In genomic region chr19:28471144-28471543, GRCm38 (mm10) we compare ENCODE assay signal across 23 mouse cellular contexts.
DNase-seq lines count a peak whose midpoint lies in the region; ATAC-seq lines count a peak whose summit lies in the region.
"Had no signal": no experiment of that assay in that cellular context is flagged by ENCODE, and none has a peak within 500 bp of the region (broad histone marks: within the 10 kb centered on the region; RNA-seq: fewer than 3 reads in every experiment).

No protein-coding gene starts in this region.

- 64% methylated on average over 7 of the region's 8 CpGs for WGBS in heart, embryonic 10.5 days

- H3K9me3 ChIP-seq in heart, embryonic 10.5 days: no peaks in the 10 kb centered on the region
- H3K9me3 ChIP-seq: G1E had no signal

- no peak overlapping the region for H3K4me3 ChIP-seq in heart, embryonic 10.5 days

- peaks cover 10% of the 10 kb centered on the region for H3K4me1 ChIP-seq in heart, embryonic 10.5 days

- no peak overlapping the region for H3K27ac ChIP-seq in heart, embryonic 10.5 days

- H3K27me3 ChIP-seq in heart, embryonic 10.5 days (ENCODE audit: insufficient read depth, poor library complexity, severe bottlenecking): no peaks in the 10 kb centered on the region
- H3K27me3 ChIP-seq: CH12.LX, Patski had no signal

- peak; percentile 61 for DNase-seq in heart, embryonic 10.5 days (ENCODE audit: low spot score)
- no peak for DNase-seq in heart, adult 9 months (ENCODE audit: low spot score in 2 of 2)
- no peak for DNase-seq in MN1 (ENCODE audit: low spot score)
- DNase-seq in thymus, postnatal 4 days: no peak
- DNase-seq in retina, postnatal 1 day: no peak
- DNase-seq: adrenal gland, adult 2 months; adrenal gland, adult 8-10 months; adrenal gland, postnatal 10 days; adrenal gland, postnatal 14 days; adrenal gland, postnatal 25 days; adrenal gland, postnatal 36 days; B cell, adult 2 months; cerebellum, adult 11 months; cerebellum, adult 11-12 months; cerebellum, adult 18-20 months; cerebellum, adult 2 months; cerebellum, adult 8-10 months had no signal

- H3K36me3 ChIP-seq in heart, embryonic 10.5 days: no peaks in the 10 kb centered on the region
- H3K36me3 ChIP-seq: G1E had no signal

- ATAC-seq in CD4-positive, CD25-positive, alpha-beta regulatory T cell, adult 4 months: peak; percentile 66
- ATAC-seq in activated CD4-positive, CD25-positive, alpha-beta regulatory T cell, adult 4 months: peak; percentile 83
- ATAC-seq in inflammation-experienced regulatory T-cells, adult 6 months: peak; percentile 82
- ATAC-seq: Patski had no signal
